Mouse (Mus musculus) limb, embryonic 12.5 days (tissue): ENCODE results near the gene 2200002D01Rik. TPM values are rescaled to one million over a fixed set of nuclear protein-coding genes. Genes with fewer than 3 reads are reported as not detected.
"Not testable (repeated sequence)": the region's sequence is repeated elsewhere in the genome, so short reads cannot be mapped to it uniquely, and the experiment has no call there.

Experiments
- ATAC-seq: fragments of 200-750 bp; cut with Nextera tagmentation; 2 replicates; pipeline ENCODE4 v1.8.0; 2017; ENCODE audit warnings: low read depth, moderate TSS enrichment; ENCODE audit not compliant: insufficient number of reproducible peaks, insufficient read depth, low FRiP score, low TSS enrichment
- H3K27ac ChIP-seq: fragments of 300-500 bp; sonication (generic); 2 replicates; pipeline ENCODE4 v1.5.1; 2016; ENCODE audit warnings: mild to moderate bottlenecking, moderate library complexity
- H3K27me3 ChIP-seq: fragments of 300-500 bp; sonication (generic); 2 replicates; pipeline ENCODE4 v1.6.1; 2016; ENCODE audit warnings: mild to moderate bottlenecking, moderate library complexity
- H3K36me3 ChIP-seq: fragments of 300-500 bp; sonication (generic); 2 replicates; pipeline ENCODE4 v1.6.1; 2016; ENCODE audit warnings: mild to moderate bottlenecking, moderate library complexity
- H3K4me1 ChIP-seq: fragments of 300-500 bp; sonication (generic); replicated peaks from 2 replicates; pipeline ENCODE4 v1.6.1; 2016
- H3K4me2 ChIP-seq: fragments of 300-500 bp; sonication (generic); 2 replicates; pipeline ENCODE4 v1.6.1; 2016; ENCODE audit warnings: mild to moderate bottlenecking, moderate library complexity
- H3K4me3 ChIP-seq: fragments of 300-500 bp; sonication (generic); replicated peaks from 2 replicates; pipeline ENCODE4 v1.5.1; 2016; ENCODE audit warnings: mild to moderate bottlenecking
- H3K9ac ChIP-seq: fragments of 300-500 bp; sonication (generic); replicated peaks from 2 replicates; pipeline ENCODE4 v1.6.1; 2016; ENCODE audit warnings: mild to moderate bottlenecking, moderate library complexity
- H3K9me3 ChIP-seq: fragments of 300-500 bp; sonication (generic); 2 replicates; pipeline ENCODE4 v1.6.1; 2016; ENCODE audit warnings: mild to moderate bottlenecking, moderate library complexity
- WGBS: fragments of 180-500 bp; shearing (Covaris S2); methylation state at CpG from one replicate; pipeline ENCODE4 v1.1.7; 2016; 5-methylcytosine and 5-hydroxymethylcytosine counted together
- polyA plus RNA-seq: library from polyadenylated mRNA; unstranded; fragments of >200 nt; fragmentation: Nextera tagmentation; extraction: Ambion mirVana; gene quantifications from 2 replicates; pipeline ENCODE4 v1.2.1, GENCODE M21; 2016

2200002D01Rik gene
- polyA plus RNA-seq, 1 experiment from 2014 or later, result 2.7 TPM

GRCm38 (mm10) chr7:29212199-29212765 is 36.0 kb downstream of the 2200002D01Rik start:
- no peaks in the 10 kb centered on the region for H3K36me3 ChIP-seq
- no peak overlapping the region for H3K27ac ChIP-seq
- peak overlapping the region; percentile 55 for H3K4me2 ChIP-seq
- H3K4me1 ChIP-seq, result peaks cover 6% of the 10 kb centered on the region; the same call in 1 of the 2 replicates
- no peaks in the 10 kb centered on the region; the same call in 1 of the 2 replicates for H3K9me3 ChIP-seq
- H3K9ac ChIP-seq, result no peak overlapping the region
- H3K27me3 ChIP-seq, result peaks cover 18% of the 10 kb centered on the region
- peak overlapping the region; percentile 28; the same call in 1 of the 2 replicates for H3K4me3 ChIP-seq
- 12% methylated on average over 26 of the region's 26 CpGs for WGBS
- ATAC-seq, result no peak

DNA sequence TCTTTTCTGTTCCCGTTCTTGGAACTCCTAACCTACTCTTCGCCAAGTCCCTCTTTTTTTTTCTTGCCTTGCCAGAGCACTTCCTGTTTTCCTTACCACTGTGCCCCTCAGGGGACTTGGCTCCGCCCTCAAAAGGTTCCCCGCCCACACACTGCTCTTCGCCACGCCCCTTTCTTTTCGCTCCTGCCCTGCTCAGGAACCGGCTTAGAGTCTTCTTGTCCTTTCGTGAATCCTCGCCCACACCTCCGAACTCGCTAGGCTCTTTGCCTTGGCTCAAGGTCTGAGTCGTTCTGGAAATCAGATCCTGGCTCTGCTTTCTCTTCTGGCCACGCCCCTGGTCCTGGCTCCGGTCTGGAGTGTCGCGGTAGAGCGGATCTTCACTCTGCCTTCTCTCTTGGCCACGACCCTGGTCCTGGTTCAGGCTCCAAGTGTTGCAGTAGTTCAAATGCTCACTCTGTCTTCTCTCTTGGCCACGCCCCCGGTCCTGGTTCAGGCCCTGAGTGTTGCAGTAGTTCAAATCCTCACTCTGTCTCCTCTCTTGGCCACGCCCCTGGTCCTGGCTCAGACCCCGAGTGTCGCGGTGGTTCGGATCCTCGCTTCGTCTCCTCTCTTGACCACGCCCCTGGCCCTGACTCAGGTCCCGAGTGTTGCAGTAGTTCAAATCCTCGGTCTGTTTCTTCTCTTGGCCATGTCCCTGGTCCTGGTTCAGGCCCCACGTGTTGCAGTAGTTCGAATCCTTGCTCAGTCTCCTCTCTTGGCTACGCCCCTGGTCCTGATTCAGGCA is 36.7 kb downstream of the 2200002D01Rik start:
- Histone ChIP-seq H3K27ac (peak overlapping the region; percentile 26; the same call in 1 of the 2 replicates), H3K4me2 (peak overlapping the region; percentile 55), H3K4me3 (peak overlapping the region; percentile 27), H3K36me3 (no peaks in the 10 kb centered on the region), H3K27me3 (peaks cover 18% of the 10 kb centered on the region), H3K4me1 (peaks cover 6% of the 10 kb centered on the region; the same call in 1 of the 2 replicates), H3K9me3 (no peaks in the 10 kb centered on the region; the same call in 1 of the 2 replicates), H3K9ac (no peak overlapping the region)
- 6% methylated on average over 34 of the region's 34 CpGs for WGBS
- peak; percentile 60; the same call in 1 of the 2 replicates for ATAC-seq

- not testable (repeated sequence) for H3K4me1 ChIP-seq, H3K9me3 ChIP-seq, H3K36me3 ChIP-seq, H3K9ac ChIP-seq
- Histone ChIP-seq H3K4me3 (peak overlapping the region; percentile 27), H3K4me2 (peak overlapping the region; percentile 55), H3K27me3 (peaks cover 18% of the 10 kb centered on the region), H3K27ac (0 out of 2 replicates have a peak overlapping the region, but pooled peaks have one; percentile 26)
- peak; percentile 28; the same call in 1 of the 2 replicates for ATAC-seq
- WGBS, result 22% methylated on average over 13 of the region's 15 CpGs
Observed at GRCm38 (mm10) chr7:29211013-29211412, 37.3 kb downstream of the 2200002D01Rik start.

DNA sequence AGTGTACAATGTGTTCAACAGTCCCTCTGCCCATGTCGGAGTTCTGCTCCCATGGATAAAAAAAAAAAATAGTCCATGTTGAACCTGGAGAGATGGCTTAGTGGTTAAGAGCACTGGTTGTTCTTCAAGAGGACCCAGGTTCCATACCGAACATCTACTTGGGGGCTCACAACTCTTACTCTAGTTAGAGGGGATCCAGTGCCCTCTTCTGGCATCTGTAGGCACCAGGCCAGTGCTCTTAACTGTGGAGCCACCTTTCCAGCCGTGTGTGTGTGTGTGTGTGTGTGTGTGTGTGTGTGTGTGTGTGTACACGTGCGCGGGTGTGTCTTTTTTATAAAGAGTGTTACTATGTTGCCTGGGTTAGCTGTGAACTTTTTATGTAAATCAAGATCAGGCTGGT is 45.7 kb downstream of the 2200002D01Rik start:
- no peak overlapping the region for H3K4me2 ChIP-seq
- H3K9me3 ChIP-seq, result no peaks in the 10 kb centered on the region
- H3K27me3 ChIP-seq, result no peaks in the 10 kb centered on the region
- H3K4me3 ChIP-seq, result no peak overlapping the region
- no peak for ATAC-seq
- no peak overlapping the region for H3K9ac ChIP-seq
- H3K36me3 ChIP-seq, result no peaks in the 10 kb centered on the region
- 83% methylated on average over 6 of the region's 6 CpGs for WGBS
- no peaks in the 10 kb centered on the region for H3K4me1 ChIP-seq
- no peak overlapping the region for H3K27ac ChIP-seq

Other genes with a start within 250 kb of the 2200002D01Rik start
- 5.0 and 5.2 TPM in 2 replicates for gene Ryr1, start 123.3 kb downstream of the 2200002D01Rik start, polyA plus RNA-seq
- gene Rasgrp4, start 113.6 kb downstream of the 2200002D01Rik start, polyA plus RNA-seq, result 0.93 and 1.3 TPM in 2 replicates
- gene Fam98c, start 92.2 kb downstream of the 2200002D01Rik start, polyA plus RNA-seq, result 14.2 and 16.4 TPM in 2 replicates
- 0.60 and 1.1 TPM in 2 replicates for gene Ggn, start 78.3 kb downstream of the 2200002D01Rik start, polyA plus RNA-seq
- 5.0 and 6.6 TPM in 2 replicates for gene Spred3, start 78.1 kb downstream of the 2200002D01Rik start, polyA plus RNA-seq
- 292 and 305 TPM in 2 replicates for gene Psmd8, start 67.8 kb downstream of the 2200002D01Rik start, polyA plus RNA-seq
- 0.56 and 0.69 TPM in 2 replicates for gene Catsperg1, start 34.4 kb downstream of the 2200002D01Rik start, polyA plus RNA-seq
- 1.0 and 1.4 TPM in 2 replicates for gene Kcnk6, start 16.0 kb downstream of the 2200002D01Rik start, polyA plus RNA-seq
- 104 and 105 TPM in 2 replicates for gene Yif1b, start 10.1 kb downstream of the 2200002D01Rik start, polyA plus RNA-seq
- 106 and 107 TPM in 2 replicates for gene Spint2, start 33.4 kb upstream of the 2200002D01Rik start, polyA plus RNA-seq
- gene Ppp1r14a, start 40.8 kb upstream of the 2200002D01Rik start, polyA plus RNA-seq, result 7.6 and 8.0 TPM in 2 replicates
- 22.4 and 23.7 TPM in 2 replicates for gene Dpf1, start 55.5 kb upstream of the 2200002D01Rik start, polyA plus RNA-seq